Mouse (Mus musculus): Measurements from ENCODE around the gene Stpg2.

Gene Stpg2

DNA sequence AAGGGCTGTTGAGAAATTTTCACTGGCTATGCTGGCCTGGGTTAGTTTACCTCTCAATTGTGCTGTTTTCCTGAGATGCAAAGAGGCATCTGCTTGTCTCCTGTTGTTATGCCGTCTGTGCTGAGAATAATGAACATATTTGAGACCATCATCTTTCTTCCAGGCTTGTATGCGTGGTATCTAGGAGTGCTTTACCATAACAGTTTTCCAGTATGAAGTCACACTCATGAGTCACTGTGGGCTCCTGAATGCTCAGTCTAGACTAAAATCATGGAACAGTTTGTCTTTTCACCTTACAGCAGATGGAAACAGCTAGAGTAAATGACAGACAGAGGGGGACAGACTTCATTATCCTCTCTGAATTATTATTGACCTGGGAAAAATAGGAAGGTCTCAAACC, 527.7 kb downstream of the Stpg2 start:
- DNase-seq (ENCODE audit: low read depth, low spot score) = no peak

DNA sequence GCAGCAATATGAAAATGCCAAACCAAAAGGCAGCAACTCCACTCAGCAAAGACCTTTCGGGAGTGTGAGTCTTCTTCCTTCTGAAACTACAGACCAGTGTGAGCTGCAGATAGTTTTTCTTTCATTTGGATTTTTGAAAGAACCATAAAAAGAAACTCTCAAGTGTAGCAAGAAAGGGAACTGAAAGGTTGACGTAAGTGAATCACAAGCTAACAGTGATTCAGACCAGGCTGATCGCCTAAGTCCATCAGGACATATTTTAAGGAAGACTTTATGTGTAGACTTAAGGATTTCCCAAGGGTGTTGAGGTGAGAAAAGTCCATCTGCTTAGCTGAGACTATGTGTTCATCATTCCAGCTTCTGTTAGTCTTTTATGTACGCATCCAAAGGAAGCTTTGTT, 533.9 kb downstream of the Stpg2 start:
- no peak for DNase-seq (ENCODE audit: low read depth, low spot score)

Data from A20 (cell line).